Mouse (Mus musculus): Measurements from ENCODE around the gene Ap3b1. TPM values are rescaled to one million over a fixed set of nuclear protein-coding genes. Genes with fewer than 3 reads are reported as not detected.

Gene Ap3b1
- polyA plus RNA-seq, 1 experiment from 2014 or later, result 41.5 TPM

- ATAC-seq (ENCODE audit: low read depth) (no peak), DNase-seq (ENCODE audit: low spot score) (peak; percentile 42)
- 68% methylated on average over 8 of the region's 8 CpGs for WGBS
- Histone ChIP-seq H3K4me1 (ENCODE audit: control insufficient read depth, insufficient read depth, low read length) (no peaks in the 10 kb centered on the region; the same call in 1 of the 2 replicates), H3K27me3 (replicated peaks; ENCODE audit: control insufficient read depth, insufficient read depth, low read length) (no peaks in the 10 kb centered on the region), H3K9me3 (ENCODE audit: control insufficient read depth, low read length) (no peaks in the 10 kb centered on the region), H3K9ac (ENCODE audit: low read depth, low read length) (no peak overlapping the region), H3K4me2 (ENCODE audit: low read depth, low read length) (no peak overlapping the region), H3K36me3 (ENCODE audit: control insufficient read depth, insufficient read depth, low read length) (no peaks in the 10 kb centered on the region), H3K4me3 (ENCODE audit: low read depth, low read length) (no peak overlapping the region), H3K27ac (replicated peaks; ENCODE audit: low read depth, low read length) (no peak overlapping the region)
These were observed 23.3 kb downstream of the Ap3b1 start for GRCm38 (mm10) chr13:94381829-94382675.

DNA sequence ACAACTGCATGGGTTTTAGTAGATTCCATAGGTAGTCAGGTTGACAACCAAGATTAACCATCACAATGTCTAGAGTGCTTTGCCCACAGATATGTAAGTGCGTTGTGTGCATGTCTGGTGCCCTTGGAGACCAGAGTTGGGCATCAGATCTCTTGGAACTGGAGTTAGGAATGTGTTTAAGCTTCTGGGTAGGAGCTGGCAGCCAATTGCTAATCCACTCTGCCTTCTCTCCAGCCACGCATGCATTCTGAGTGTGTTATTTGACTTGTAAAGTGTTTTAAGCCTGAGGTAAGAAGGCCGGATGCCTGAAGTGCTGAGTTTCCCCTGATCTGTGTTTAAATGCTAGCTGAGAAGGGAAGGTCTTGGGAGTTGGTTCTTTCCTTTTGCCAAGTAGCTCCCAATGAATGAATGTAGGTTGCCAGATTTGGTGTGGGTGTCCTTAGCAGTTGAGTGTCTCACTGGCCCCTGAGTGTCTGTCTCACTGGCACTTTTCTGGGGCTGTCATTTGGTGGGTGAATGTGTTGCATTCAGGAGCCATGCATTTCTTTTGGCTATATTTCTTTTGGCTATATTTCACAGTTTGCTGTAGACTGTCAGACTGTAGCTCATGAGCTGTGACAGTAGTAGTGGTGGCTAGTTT lies 26.3 kb downstream of the Ap3b1 start:
- 0 out of 2 replicates have a peak overlapping the region, but pooled peaks have one; percentile 15 for H3K27ac ChIP-seq (replicated peaks; ENCODE audit: low read depth, low read length)
- no peaks in the 10 kb centered on the region for H3K36me3 ChIP-seq (ENCODE audit: control insufficient read depth, insufficient read depth, low read length)
- WGBS, result 81% methylated on average over 3 of the region's 3 CpGs
- no peak for DNase-seq (ENCODE audit: low spot score)
- no peak overlapping the region for H3K9ac ChIP-seq (ENCODE audit: low read depth, low read length)
- no peak overlapping the region for H3K4me2 ChIP-seq (ENCODE audit: low read depth, low read length)
- H3K4me3 ChIP-seq (ENCODE audit: low read depth, low read length), result no peak overlapping the region
- no peaks in the 10 kb centered on the region for H3K27me3 ChIP-seq (replicated peaks; ENCODE audit: control insufficient read depth, insufficient read depth, low read length)
- H3K9me3 ChIP-seq (ENCODE audit: control insufficient read depth, low read length), result no peaks in the 10 kb centered on the region
- peaks cover 3% of the 10 kb centered on the region; the same call in 1 of the 2 replicates for H3K4me1 ChIP-seq (ENCODE audit: control insufficient read depth, insufficient read depth, low read length)
- no peak for ATAC-seq (ENCODE audit: low read depth)

GRCm38 (mm10) chr13:94388566-94388965 lies 29.8 kb downstream of the Ap3b1 start:
- Histone ChIP-seq H3K4me1 (ENCODE audit: control insufficient read depth, insufficient read depth, low read length) (peaks cover 3% of the 10 kb centered on the region; the same call in 1 of the 2 replicates), H3K4me3 (ENCODE audit: low read depth, low read length) (no peak overlapping the region), H3K27me3 (replicated peaks; ENCODE audit: control insufficient read depth, insufficient read depth, low read length) (no peaks in the 10 kb centered on the region), H3K9me3 (ENCODE audit: control insufficient read depth, low read length) (no peaks in the 10 kb centered on the region), H3K9ac (ENCODE audit: low read depth, low read length) (no peak overlapping the region), H3K4me2 (ENCODE audit: low read depth, low read length) (no peak overlapping the region), H3K36me3 (ENCODE audit: control insufficient read depth, insufficient read depth, low read length) (peaks cover 18% of the 10 kb centered on the region; the same call in 1 of the 2 replicates), H3K27ac (replicated peaks; ENCODE audit: low read depth, low read length) (no peak overlapping the region)
- no peak for ATAC-seq (ENCODE audit: low read depth)
- 54% methylated on average over 3 of the region's 3 CpGs for WGBS
- DNase-seq (ENCODE audit: low spot score), result no peak

- DNase-seq (ENCODE audit: low spot score) (no peak), ATAC-seq (ENCODE audit: low read depth) (no peak)
- Histone ChIP-seq H3K27me3 (replicated peaks; ENCODE audit: control insufficient read depth, insufficient read depth, low read length) (no peaks in the 10 kb centered on the region), H3K9ac (ENCODE audit: low read depth, low read length) (no peak overlapping the region), H3K4me2 (ENCODE audit: low read depth, low read length) (no peak overlapping the region), H3K9me3 (ENCODE audit: control insufficient read depth, low read length) (no peaks in the 10 kb centered on the region), H3K4me1 (ENCODE audit: control insufficient read depth, insufficient read depth, low read length) (peaks cover 3% of the 10 kb centered on the region; the same call in 1 of the 2 replicates), H3K27ac (replicated peaks; ENCODE audit: low read depth, low read length) (0 out of 2 replicates have a peak overlapping the region, but pooled peaks have one; percentile 6), H3K36me3 (ENCODE audit: control insufficient read depth, insufficient read depth, low read length) (peaks cover 19% of the 10 kb centered on the region; the same call in 1 of the 2 replicates), H3K4me3 (ENCODE audit: low read depth, low read length) (no peak overlapping the region)
- WGBS, result 70% methylated on average over 2 of the region's 2 CpGs
These were observed 30.8 kb downstream of the Ap3b1 start for GRCm38 (mm10) chr13:94389541-94389940.

DNA sequence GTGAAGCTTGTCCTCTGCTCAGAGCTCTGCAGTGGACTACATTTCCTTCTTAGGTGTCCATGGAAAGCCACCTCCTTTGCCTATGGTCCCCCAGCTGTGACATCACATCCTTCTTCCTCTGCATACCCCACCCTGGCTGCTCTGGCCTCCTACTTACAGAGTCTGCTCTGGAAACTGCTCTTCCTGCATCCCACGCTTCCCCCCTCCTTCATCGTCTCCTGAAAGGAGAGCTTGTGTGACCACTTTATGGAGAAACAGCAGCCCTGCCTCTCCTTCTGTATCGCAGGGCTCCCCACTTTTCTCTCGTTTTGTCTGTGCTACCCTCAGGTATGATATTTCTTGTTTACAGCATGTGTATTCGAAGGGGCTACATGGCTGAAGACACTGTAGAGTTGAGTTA lies 33.5 kb downstream of the Ap3b1 start:
- 88% methylated on average over 5 of the region's 5 CpGs for WGBS
- Histone ChIP-seq H3K27ac (replicated peaks; ENCODE audit: low read depth, low read length) (no peak overlapping the region), H3K9ac (ENCODE audit: low read depth, low read length) (no peak overlapping the region), H3K4me2 (ENCODE audit: low read depth, low read length) (no peak overlapping the region), H3K4me1 (ENCODE audit: control insufficient read depth, insufficient read depth, low read length) (peaks cover 3% of the 10 kb centered on the region; the same call in 1 of the 2 replicates), H3K36me3 (ENCODE audit: control insufficient read depth, insufficient read depth, low read length) (peaks cover 45% of the 10 kb centered on the region), H3K27me3 (replicated peaks; ENCODE audit: control insufficient read depth, insufficient read depth, low read length) (no peaks in the 10 kb centered on the region), H3K9me3 (ENCODE audit: control insufficient read depth, low read length) (no peaks in the 10 kb centered on the region), H3K4me3 (ENCODE audit: low read depth, low read length) (no peak overlapping the region)
- ATAC-seq (ENCODE audit: low read depth), result no peak
- no peak for DNase-seq (ENCODE audit: low spot score)

DNA sequence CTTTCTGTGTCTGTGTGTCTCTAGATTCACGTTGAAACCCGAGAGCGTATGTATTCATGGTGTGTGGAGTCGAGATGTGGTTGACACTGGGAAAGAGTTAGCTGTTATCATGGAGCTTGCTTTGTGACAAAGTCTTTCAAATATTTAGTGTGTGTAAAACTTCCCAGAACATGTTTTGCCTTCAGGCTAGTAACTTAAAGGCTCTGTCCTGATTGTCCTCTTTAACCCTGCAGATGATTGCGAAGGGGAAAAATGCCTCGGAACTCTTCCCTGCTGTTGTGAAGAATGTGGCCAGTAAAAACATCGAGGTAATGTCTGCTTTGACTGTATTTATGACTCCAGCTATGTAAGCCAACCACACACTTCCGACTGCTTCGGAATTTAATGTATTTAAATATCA lies 35.7 kb downstream of the Ap3b1 start:
- no peak for DNase-seq (ENCODE audit: low spot score)
- no peak overlapping the region for H3K4me2 ChIP-seq (ENCODE audit: low read depth, low read length)
- ATAC-seq (ENCODE audit: low read depth), result no peak
- H3K4me3 ChIP-seq (ENCODE audit: low read depth, low read length), result no peak overlapping the region
- H3K4me1 ChIP-seq (ENCODE audit: control insufficient read depth, insufficient read depth, low read length), result no peaks in the 10 kb centered on the region; the same call in 1 of the 2 replicates
- no peak overlapping the region for H3K9ac ChIP-seq (ENCODE audit: low read depth, low read length)
- H3K27me3 ChIP-seq (replicated peaks; ENCODE audit: control insufficient read depth, insufficient read depth, low read length), result no peaks in the 10 kb centered on the region
- peaks cover 49% of the 10 kb centered on the region for H3K36me3 ChIP-seq (ENCODE audit: control insufficient read depth, insufficient read depth, low read length)
- H3K27ac ChIP-seq (replicated peaks; ENCODE audit: low read depth, low read length), result no peak overlapping the region
- H3K9me3 ChIP-seq (ENCODE audit: control insufficient read depth, low read length), result no peaks in the 10 kb centered on the region
- WGBS, result 59% methylated on average over 9 of the region's 9 CpGs

DNA sequence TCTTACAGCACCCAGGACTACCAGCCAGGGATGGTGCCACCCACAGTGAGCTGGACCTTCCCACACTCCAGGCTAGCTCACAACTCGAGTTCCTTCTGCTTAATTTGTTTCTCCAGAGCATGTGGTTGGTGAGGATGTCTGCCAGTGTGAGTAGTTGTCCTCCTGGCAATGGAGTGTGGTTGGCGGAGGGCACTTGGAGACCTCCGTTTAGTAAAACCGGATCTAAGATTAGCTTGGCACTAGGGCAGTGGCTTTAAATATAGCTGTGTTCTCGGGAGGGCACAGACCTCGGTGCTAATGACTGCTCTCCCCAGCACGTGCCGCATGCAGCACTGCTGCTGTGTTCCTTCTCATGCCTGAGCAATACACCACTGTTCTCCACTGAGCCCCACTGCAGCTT lies 37.0 kb downstream of the Ap3b1 start:
- H3K27me3 ChIP-seq (replicated peaks; ENCODE audit: control insufficient read depth, insufficient read depth, low read length), result no peaks in the 10 kb centered on the region
- H3K4me1 ChIP-seq (ENCODE audit: control insufficient read depth, insufficient read depth, low read length), result no peaks in the 10 kb centered on the region
- DNase-seq (ENCODE audit: low spot score) (no peak), ATAC-seq (ENCODE audit: low read depth) (no peak)
- 88% methylated on average over 8 of the region's 8 CpGs for WGBS
- peaks cover 49% of the 10 kb centered on the region for H3K36me3 ChIP-seq (ENCODE audit: control insufficient read depth, insufficient read depth, low read length)
- no peak overlapping the region for H3K9ac ChIP-seq (ENCODE audit: low read depth, low read length)
- H3K4me2 ChIP-seq (ENCODE audit: low read depth, low read length), result no peak overlapping the region
- no peak overlapping the region for H3K27ac ChIP-seq (replicated peaks; ENCODE audit: low read depth, low read length)
- no peaks in the 10 kb centered on the region for H3K9me3 ChIP-seq (ENCODE audit: control insufficient read depth, low read length)
- H3K4me3 ChIP-seq (ENCODE audit: low read depth, low read length), result no peak overlapping the region

GRCm38 (mm10) chr13:94396392-94396920 lies 37.7 kb downstream of the Ap3b1 start:
- no peaks in the 10 kb centered on the region for H3K27me3 ChIP-seq (replicated peaks; ENCODE audit: control insufficient read depth, insufficient read depth, low read length)
- H3K27ac ChIP-seq (replicated peaks; ENCODE audit: low read depth, low read length), result no peak overlapping the region
- no peaks in the 10 kb centered on the region for H3K9me3 ChIP-seq (ENCODE audit: control insufficient read depth, low read length)
- H3K4me2 ChIP-seq (ENCODE audit: low read depth, low read length), result no peak overlapping the region
- ATAC-seq (ENCODE audit: low read depth), result no peak
- no peak overlapping the region for H3K9ac ChIP-seq (ENCODE audit: low read depth, low read length)
- 90% methylated on average over 10 of the region's 10 CpGs for WGBS
- no peak for DNase-seq (ENCODE audit: low spot score)
- H3K4me3 ChIP-seq (ENCODE audit: low read depth, low read length), result no peak overlapping the region
- H3K4me1 ChIP-seq (ENCODE audit: control insufficient read depth, insufficient read depth, low read length), result no peaks in the 10 kb centered on the region
- peaks cover 47% of the 10 kb centered on the region for H3K36me3 ChIP-seq (ENCODE audit: control insufficient read depth, insufficient read depth, low read length)

Data from embryonic facial prominence, embryonic 14.5 days (tissue).